Mouse (Mus musculus) hindbrain, embryonic 10.5 days (tissue): Measurements from ENCODE around the gene Clip3. TPM values are rescaled to one million over a fixed set of nuclear protein-coding genes. Genes with fewer than 3 reads are reported as not detected.

Experiments used
- DNase-seq: peaks from one replicate; pipeline ENCODE4 v3.0.0-alpha.2; 2017; ENCODE audit warnings: low spot score
- H3K27ac ChIP-seq: fragments of 300-500 bp; sonication (generic); 2 replicates; pipeline ENCODE4 v1.5.1; 2016; ENCODE audit warnings: mild to moderate bottlenecking, moderate library complexity
- H3K27me3 ChIP-seq: fragments of 300-500 bp; sonication (generic); 2 replicates; pipeline ENCODE4 v1.6.1; 2016; ENCODE audit warnings: mild to moderate bottlenecking; ENCODE audit not compliant: poor library complexity, insufficient read depth, severe bottlenecking
- H3K36me3 ChIP-seq: fragments of 300-500 bp; sonication (generic); 2 replicates; pipeline ENCODE4 v1.6.1; 2016; ENCODE audit warnings: mild to moderate bottlenecking, moderate library complexity
- H3K4me1 ChIP-seq: fragments of 300-500 bp; sonication (generic); replicated peaks from 2 replicates; pipeline ENCODE4 v1.6.1; 2016; ENCODE audit warnings: mild to moderate bottlenecking
- H3K4me3 ChIP-seq: fragments of 300-500 bp; sonication (generic); 2 replicates; pipeline ENCODE4 v1.5.1; 2016; ENCODE audit warnings: mild to moderate bottlenecking, moderate library complexity
- H3K9me3 ChIP-seq: fragments of 300-500 bp; sonication (generic); 2 replicates; pipeline ENCODE4 v1.6.1; 2016; ENCODE audit warnings: mild to moderate bottlenecking, moderate library complexity
- WGBS: fragments of 180-500 bp; shearing (Covaris S2); methylation state at CpG from one replicate; pipeline ENCODE4 v1.1.7; 2016; 5-methylcytosine and 5-hydroxymethylcytosine counted together
- polyA plus RNA-seq: library from polyadenylated mRNA; unstranded; fragments of >200 nt; fragmentation: Nextera tagmentation; extraction: Ambion mirVana; gene quantifications from 2 replicates; pipeline ENCODE4 v1.2.1, GENCODE M21; 2016

Clip3 gene
- polyA plus RNA-seq: 53.4 and 82.3 TPM in 2 replicates

DNA sequence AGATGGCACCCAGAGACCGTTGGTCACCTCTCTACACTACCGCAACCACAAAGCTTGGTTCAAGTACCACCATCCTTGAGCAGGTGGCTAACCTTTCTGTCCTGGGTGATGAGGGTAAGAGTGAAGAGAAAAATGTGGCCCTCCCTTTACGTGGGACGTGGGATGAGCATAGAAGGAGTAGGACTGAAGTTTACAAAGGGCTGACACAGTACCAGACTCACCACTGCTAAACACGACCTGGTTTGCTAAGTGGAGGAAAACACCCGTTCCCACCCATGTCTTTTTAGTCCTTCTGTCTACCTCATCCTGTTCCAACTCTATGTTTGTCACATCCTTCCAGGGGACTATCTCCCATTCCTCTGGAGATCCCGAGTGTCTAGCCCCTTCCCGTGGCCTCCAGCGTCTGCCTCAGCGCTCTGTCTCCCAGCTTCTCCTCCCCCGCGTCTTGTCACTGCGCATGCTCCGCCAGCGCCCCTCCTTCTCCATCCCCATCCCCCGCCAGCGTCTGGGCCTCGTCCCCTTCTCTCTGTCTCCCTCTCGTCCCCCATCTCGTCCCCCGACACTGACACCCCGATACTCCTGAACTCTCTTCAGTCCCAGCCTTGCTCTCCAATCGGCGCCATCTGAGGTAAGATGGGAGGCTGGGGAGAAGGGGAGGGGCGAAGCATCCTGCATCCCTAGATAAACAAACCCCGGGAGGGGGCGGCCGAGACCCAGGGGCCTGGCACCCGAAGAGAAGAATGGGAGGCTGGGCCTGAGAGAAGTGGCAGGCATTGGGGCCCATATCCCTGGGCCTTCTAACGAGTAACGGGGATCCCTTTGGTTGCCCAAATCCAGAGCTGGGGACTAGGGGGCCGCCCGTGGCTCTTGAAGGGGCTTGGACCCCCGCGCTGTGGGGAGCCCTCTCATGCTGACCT is at the start of gene Clip3:
Clip3 (plus strand) TSS at position 514 of the 917 bp plus-strand sequence.
- H3K4me1 ChIP-seq: peaks cover 49% of the 10 kb centered on the region
- H3K36me3 ChIP-seq: peaks cover 37% of the 10 kb centered on the region
- H3K4me3 ChIP-seq: peak within 1 kb of the TSS; percentile 85
- DNase-seq: peak; percentile 86
- H3K27ac ChIP-seq: peak within 1 kb of the TSS; percentile 95
- WGBS: 7% methylated on average over 35 of the region's 35 CpGs
- no peaks in the 10 kb centered on the region for H3K27me3 ChIP-seq
- no peaks in the 10 kb centered on the region for H3K9me3 ChIP-seq

DNA sequence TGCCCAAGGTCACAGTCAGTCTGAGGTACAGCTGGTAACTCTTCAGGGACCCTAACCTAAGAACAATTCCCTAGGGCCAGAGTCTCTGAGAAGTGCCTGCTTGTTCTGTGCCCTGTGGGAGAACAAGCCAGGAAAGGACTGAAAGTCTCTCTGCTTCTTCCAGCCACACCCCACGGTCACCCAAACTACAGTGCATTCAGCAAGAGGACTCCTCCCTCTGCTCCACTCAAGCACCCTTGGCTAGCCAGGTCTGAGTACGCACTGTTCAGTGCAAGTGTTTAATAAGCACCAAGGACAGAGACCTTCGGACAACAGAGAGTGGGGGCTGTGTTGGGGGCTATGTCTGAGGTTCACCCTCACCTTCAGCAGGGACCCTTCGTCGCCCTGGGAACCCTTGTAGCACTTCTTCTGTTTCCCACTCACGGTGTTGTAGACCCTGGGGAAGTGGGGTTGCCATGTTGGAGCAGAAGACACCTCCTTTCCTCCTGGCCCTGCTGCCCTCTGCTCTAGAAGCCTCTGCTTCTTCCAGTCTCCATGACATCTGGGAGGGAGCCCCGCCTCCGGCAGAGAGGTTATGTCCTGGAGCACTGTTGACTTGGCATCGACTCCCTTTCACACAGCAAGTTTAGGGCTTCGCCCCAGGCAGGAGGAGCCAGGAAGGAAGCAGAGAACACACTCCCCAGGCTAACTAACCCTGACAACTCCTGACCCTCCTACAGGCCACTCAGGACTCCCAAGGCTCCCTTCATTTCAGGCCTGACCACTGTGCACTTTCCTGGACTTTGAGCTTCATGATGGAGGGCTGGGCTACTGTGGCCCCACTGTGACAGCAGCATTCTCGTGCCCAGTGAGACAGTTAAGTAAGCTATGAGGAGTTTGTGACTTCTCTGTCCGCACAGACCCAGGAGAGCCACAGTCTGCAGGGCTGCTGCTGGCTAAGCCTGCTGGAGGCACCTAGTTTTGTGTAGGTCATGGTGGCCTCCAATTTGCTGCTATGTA is 39.3 kb upstream of the Clip3 start:
- no peaks in the 10 kb centered on the region for H3K27me3 ChIP-seq
- H3K36me3 ChIP-seq: peaks cover 88% of the 10 kb centered on the region
- no peaks in the 10 kb centered on the region for H3K9me3 ChIP-seq
- H3K4me3 ChIP-seq: no peak overlapping the region
- 89% methylated on average over 12 of the region's 12 CpGs for WGBS
- no peaks in the 10 kb centered on the region for H3K4me1 ChIP-seq
- H3K27ac ChIP-seq: no peak overlapping the region
- DNase-seq: no peak

DNA sequence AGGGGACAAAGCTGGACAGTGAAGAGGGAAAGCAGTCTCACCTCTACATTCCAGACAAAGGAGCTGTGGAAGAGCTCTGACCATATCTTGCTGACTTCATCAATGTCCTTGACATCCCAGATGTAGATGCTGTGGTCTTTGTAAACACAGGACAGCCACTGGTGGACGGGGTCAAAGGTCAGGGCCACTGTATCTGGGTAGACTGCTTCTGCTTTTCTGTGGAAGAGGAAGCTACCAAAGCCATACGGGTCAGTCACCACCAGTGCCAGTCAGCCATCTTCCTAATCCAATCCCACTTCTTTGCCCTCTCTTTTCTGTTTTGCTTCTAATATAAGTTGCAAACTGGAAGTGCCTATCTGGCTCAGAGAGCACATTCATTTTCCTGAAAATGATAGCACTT is 26.5 kb upstream of the Clip3 start:
- Histone ChIP-seq H3K36me3 (peaks cover 85% of the 10 kb centered on the region), H3K9me3 (no peaks in the 10 kb centered on the region), H3K4me3 (no peak overlapping the region), H3K27ac (no peak overlapping the region), H3K27me3 (no peaks in the 10 kb centered on the region), H3K4me1 (no peaks in the 10 kb centered on the region)
- no peak for DNase-seq
- 79% methylated on average over 2 of the region's 2 CpGs for WGBS

DNA sequence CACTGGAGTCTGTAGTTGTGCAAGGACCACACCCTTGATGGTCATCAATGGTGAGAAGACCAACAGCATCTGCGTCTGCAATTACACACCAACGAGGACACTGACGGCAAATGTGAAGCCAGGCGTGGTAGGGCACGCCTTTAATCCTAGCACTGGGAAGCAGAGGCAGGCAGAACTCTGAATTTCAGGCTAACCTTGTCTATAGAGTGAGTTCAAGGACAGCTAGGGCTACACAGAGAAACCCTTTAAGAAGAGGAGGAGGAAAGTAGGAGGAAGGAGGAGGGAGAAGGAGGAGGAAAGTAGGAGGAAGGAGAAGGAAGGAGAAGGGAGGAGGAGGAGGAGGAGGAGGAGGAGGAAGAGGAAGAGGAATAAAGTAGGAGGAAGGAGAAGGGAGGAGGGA is 26.0 kb upstream of the Clip3 start:
- Histone ChIP-seq H3K36me3 (peaks cover 87% of the 10 kb centered on the region), H3K4me1 (no peaks in the 10 kb centered on the region), H3K4me3 (no peak overlapping the region), H3K9me3 (no peaks in the 10 kb centered on the region), H3K27me3 (no peaks in the 10 kb centered on the region), H3K27ac (no peak overlapping the region)
- no peak for DNase-seq
- 92% methylated on average over 5 of the region's 5 CpGs for WGBS

DNA sequence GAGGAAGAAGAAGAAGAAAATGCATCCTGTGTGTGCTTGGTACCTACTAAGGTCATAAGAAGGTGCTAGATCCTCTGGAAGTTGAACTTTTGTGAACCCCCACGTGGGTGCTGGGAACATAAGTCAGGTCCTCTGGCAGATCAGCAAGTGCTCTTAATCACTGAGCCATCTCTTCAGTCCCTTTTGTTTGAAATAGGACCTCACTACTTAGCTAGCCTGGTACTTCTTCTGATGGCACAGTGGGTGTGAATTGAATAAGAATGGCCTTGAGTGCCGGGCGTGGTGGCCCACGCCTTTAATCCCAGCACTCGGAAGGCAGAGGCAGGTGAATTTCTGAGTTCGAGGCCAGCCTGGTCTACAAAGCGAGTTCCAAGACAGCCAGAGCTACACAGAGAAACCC is 25.6 kb upstream of the Clip3 start:
- Histone ChIP-seq H3K9me3 (no peaks in the 10 kb centered on the region), H3K27me3 (no peaks in the 10 kb centered on the region), H3K4me1 (no peaks in the 10 kb centered on the region), H3K27ac (no peak overlapping the region), H3K36me3 (peaks cover 88% of the 10 kb centered on the region), H3K4me3 (no peak overlapping the region)
- 91% methylated on average over 7 of the region's 7 CpGs for WGBS
- no peak for DNase-seq

DNA sequence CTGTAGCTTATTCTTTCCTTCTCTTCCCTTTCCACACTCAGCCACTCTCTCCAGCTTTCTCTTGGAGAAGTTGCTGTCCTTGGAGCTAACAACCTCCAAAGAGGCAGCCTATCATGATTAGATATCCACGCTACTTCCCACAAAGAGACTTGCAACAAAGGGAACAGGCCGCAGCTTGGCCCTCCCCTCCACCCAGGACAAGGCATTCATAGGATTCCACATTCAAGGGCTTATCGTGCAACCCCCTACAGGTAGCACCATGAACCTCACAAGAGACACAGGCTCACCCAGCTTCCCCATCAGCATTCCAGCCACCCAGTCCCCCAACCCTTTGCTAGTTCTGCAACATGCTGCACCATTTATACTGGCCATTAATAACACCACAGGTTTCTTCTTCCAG is 24.7 kb upstream of the Clip3 start:
- Histone ChIP-seq H3K36me3 (peaks cover 88% of the 10 kb centered on the region), H3K4me3 (no peak overlapping the region), H3K27ac (no peak overlapping the region), H3K27me3 (no peaks in the 10 kb centered on the region), H3K4me1 (no peaks in the 10 kb centered on the region), H3K9me3 (no peaks in the 10 kb centered on the region)
- DNase-seq: no peak
- WGBS: 83% methylated on average over 3 of the region's 3 CpGs

DNA sequence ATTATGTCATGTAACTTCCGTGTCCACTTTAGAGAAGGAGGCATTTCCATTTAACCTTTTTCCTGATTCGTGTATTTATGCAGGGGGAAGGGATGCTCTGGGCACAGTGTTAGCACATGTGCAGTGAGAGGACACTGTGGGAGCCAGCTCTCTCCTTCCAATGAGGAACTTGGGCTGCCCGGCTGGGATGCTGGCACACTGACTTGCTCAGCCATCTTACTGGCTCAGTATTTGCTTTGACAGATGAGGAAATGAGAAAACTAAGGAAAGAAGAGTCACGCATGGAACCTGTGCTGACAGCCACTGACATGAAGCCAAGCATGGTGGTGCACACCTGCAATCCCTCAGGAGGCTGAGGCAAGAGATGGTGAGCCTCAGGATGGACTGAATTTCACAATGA is 21.9 kb upstream of the Clip3 start:
- Histone ChIP-seq H3K4me1 (no peaks in the 10 kb centered on the region), H3K4me3 (no peak overlapping the region), H3K27ac (no peak overlapping the region), H3K9me3 (no peaks in the 10 kb centered on the region), H3K36me3 (peaks cover 82% of the 10 kb centered on the region), H3K27me3 (no peaks in the 10 kb centered on the region)
- DNase-seq: no peak
- WGBS: 87% methylated on average over 4 of the region's 4 CpGs

DNA sequence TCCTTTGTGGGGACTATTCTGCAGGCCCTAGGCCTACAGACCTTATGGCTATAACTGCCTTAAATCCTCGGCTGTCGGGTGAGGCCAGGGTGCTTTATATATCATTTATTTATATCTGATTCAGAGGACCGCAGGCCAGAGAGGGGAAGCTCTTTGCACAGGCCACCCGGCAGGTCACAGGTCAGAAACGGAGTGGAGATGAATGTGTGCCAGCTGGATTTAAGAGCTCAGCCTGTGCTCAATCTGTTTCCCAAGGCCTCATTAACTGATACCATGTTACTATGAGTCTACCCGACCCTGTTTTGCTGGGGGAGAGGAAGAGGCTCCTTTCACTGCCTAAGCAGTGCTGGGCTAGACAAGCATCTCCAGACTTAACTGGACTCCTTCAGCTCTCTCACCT is 17.1 kb upstream of the Clip3 start:
- Histone ChIP-seq H3K36me3 (peaks cover 45% of the 10 kb centered on the region), H3K9me3 (no peaks in the 10 kb centered on the region), H3K4me3 (no peak overlapping the region), H3K27ac (no peak overlapping the region), H3K4me1 (peaks cover 11% of the 10 kb centered on the region), H3K27me3 (no peaks in the 10 kb centered on the region)
- 86% methylated on average over 6 of the region's 6 CpGs for WGBS
- no peak for DNase-seq

DNA sequence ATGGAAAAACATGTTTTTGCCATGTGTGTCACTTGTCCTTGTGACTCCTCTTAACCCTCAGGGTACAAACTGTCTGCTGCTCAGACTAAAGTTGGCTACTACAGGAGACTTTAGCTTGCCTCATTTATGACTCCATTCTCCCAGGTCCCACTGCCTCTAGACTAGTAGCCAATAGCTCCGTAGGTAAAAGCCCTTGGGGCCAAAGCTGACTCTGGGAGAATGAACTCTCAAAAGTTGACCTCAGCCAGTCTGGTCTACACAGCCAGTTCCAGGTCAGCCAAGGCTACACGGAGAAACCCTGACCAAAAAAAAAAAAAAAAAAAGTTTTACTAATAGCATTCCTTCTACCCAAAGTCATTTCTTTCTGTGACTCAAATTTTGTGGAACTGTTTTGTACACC is 12.6 kb upstream of the Clip3 start:
- H3K27ac ChIP-seq: no peak overlapping the region
- H3K4me3 ChIP-seq: peak overlapping the region; percentile 87
- no peaks in the 10 kb centered on the region for H3K9me3 ChIP-seq
- H3K36me3 ChIP-seq: 0 out of 2 replicates have a peak, but pooled peaks cover 4% of the 10 kb centered on the region
- no peaks in the 10 kb centered on the region for H3K27me3 ChIP-seq
- WGBS: 54% methylated on average over 2 of the region's 2 CpGs
- DNase-seq: no peak
- peaks cover 26% of the 10 kb centered on the region for H3K4me1 ChIP-seq

DNA sequence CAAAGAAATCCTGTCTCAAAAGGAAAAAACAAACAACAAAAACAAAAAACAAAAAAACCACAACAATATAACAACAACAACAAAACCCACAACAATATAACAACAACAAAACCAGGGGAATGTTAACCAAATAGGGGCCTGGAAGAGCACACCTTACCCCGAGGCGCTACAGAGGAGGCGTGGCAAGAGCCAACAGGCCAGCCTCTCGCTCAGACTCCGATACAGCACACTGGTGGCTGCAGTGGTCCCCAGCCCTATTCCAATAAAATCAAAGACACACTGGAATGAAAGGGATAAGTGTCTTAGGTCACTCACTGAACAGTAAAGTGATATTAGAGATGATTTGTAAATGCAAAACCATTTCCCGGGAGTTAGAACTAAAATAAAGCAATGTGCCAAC is 12.0 kb upstream of the Clip3 start:
- 0 out of 2 replicates have a peak, but pooled peaks cover 4% of the 10 kb centered on the region for H3K36me3 ChIP-seq
- under 1% methylated on average over 6 of the region's 6 CpGs for WGBS
- no peaks in the 10 kb centered on the region for H3K27me3 ChIP-seq
- H3K4me3 ChIP-seq: peak overlapping the region; percentile 87
- H3K27ac ChIP-seq: peak overlapping the region; percentile 91
- DNase-seq: no peak
- H3K9me3 ChIP-seq: no peaks in the 10 kb centered on the region
- peaks cover 26% of the 10 kb centered on the region for H3K4me1 ChIP-seq

DNA sequence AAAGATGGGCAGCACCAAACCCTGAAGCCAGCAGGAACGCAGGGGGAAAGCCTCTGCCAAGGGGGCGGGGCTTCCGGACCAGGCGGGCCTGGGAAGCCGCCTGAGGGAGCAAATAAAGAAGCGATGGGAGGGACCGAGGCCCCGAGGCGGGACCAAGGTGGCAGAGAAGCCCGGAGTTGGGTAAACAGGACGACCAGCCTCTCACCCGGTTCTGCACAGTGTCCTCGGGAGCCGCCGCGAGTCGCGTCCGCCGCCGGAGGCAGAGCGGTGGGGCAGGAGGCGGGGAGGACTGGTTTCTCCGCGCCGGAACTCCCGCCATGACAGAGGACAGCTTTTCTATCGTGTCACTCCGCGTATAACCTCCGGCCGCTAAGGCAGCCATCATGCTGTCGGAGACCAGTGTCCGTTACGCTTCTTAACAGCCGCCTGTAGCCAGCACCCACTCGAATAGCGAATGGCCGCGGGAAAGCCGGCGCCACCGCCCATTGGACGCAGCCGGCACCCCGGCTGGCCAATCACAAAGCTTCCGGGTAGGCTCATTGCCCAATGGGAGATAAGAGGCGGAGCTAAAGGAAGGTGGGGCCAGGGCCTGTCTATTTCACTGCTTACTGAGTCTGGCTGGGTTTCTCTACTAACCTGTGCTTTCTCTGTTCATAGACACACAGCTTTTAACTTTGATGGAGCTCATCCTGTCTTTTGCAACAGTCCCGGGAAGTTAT is 11.4 kb upstream of the Clip3 start, which contains the start of the genes Thap8 and Wdr62:
Thap8 (plus strand) TSS at position 144 of the 719 bp plus-strand sequence.
Wdr62 (minus strand) TSS at position 469 of the 719 bp plus-strand sequence.
- Histone ChIP-seq H3K36me3 (no peaks in the 10 kb centered on the region), H3K4me1 (peaks cover 26% of the 10 kb centered on the region), H3K27me3 (no peaks in the 10 kb centered on the region), H3K9me3 (no peaks in the 10 kb centered on the region), H3K4me3 (peak within 1 kb of the TSS; percentile 87), H3K27ac (peak within 1 kb of the TSS; percentile 91)
- peak; percentile 94 for DNase-seq
- WGBS: under 1% methylated on average over 49 of the region's 49 CpGs

DNA sequence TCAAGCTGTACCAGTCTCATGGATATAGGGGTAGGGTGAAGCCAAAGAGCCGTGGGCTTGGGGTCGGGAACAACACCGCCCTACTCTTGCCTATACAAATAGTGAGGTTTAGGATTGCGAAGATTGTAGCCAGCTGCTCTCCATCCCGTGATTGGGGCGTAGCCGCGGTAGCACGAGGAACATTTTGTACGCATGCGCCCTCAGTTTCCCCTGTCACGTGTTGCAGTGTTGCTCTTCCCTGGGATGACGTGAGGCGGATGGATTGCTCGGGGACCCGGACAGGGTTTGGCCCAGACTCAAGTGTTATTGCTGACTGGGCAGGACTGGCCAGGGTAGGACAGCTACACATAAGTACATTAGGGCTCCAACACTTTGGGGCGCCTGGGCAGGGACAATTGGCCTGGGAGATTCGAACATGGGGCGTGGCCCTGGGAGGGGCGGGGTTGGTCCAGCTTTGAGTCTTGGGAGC is 10.8 kb upstream of the Clip3 start:
- H3K9me3 ChIP-seq: no peaks in the 10 kb centered on the region
- under 1% methylated on average over 20 of the region's 20 CpGs for WGBS
- no peaks in the 10 kb centered on the region for H3K27me3 ChIP-seq
- H3K36me3 ChIP-seq: no peaks in the 10 kb centered on the region
- DNase-seq: peak; percentile 83
- peak overlapping the region; percentile 91 for H3K27ac ChIP-seq
- peaks cover 26% of the 10 kb centered on the region for H3K4me1 ChIP-seq
- peak overlapping the region; percentile 87 for H3K4me3 ChIP-seq
